Mouse (Mus musculus) liver, adult 2 months (tissue): ENCODE results near the gene Trip4.

Source experiments
- CTCF ChIP-seq: fragments of 200-500 bp; IDR thresholded peaks from 2 replicates; pipeline ENCODE4 v1.5.1; 2011; ENCODE audit warnings: low read depth, low read length, control low read depth
- POLR2A ChIP-seq: fragments of 200-500 bp; IDR thresholded peaks from 2 replicates; pipeline ENCODE4 v1.6.1; 2011; ENCODE audit warnings: low read length, control low read depth; ENCODE audit not compliant: insufficient read depth; ENCODE audit errors: extremely low read depth

DNA sequence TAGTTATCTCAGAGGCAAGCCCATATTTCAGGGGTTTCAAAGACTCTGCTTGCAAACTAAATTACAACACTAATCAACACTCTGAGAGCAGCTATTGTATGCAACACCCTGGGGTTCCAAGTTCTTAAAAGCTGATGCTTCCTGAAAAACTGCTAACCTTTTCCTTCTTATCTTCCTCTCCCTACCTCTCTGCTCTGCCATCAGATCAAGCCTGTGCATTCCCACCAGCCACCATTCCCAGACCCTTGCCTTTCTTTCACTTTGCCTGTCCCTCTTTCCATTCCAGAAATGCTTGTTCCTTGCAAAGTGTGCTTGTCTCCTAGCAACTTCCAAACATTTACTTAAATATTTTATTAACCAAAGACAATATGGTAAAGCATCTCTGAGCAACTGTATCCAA lies 116.7 kb downstream of the Trip4 start:
- TF ChIP-seq CTCF: no peak
- TF ChIP-seq POLR2A: no peak
